Mouse (Mus musculus): ENCODE results near the gene Hist4h4.

The Hist4h4 gene

DNA sequence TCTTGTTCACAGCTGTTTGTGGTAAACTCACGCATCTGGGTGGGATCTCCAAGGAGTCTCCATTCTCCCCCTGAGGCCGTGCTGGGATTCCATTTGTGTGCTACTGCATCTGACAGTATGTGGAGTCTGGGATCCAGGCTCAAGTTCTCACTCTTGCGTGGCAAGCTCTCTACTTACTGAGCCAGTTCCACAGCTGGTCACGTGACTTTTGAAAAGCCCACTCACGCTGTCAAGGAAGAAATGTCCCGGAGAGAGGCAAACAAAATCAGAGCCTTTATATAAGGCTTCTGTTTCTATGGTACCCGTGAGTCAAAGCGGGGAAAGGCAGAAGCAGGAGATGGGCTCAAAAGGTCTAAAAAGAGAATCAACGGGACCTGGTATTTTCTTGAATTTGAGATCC, 21.5 kb downstream of the Hist4h4 start:
- DNase-seq (ENCODE audit: low read depth, low spot score) = no peak

DNA sequence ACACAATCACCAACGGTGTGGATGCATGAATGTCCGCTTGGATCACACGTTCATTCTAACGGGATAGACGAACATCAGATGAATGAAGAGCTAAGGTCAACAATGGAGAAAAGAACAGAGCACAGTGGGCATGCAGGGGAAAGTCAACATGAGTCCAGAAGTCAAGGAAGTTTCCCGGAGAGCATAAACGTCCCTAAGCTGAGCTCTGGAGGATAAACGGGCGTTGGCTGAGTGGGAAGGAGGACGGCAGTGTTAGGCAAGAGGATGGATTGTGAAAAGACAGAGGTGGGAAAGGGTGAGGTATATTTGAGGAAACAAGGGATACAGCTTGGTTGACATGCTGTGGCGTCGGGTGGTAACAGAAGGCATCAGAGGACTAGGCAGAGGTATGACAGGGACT, 22.1 kb downstream of the Hist4h4 start:
- no peak for DNase-seq (ENCODE audit: low read depth, low spot score)

DNA sequence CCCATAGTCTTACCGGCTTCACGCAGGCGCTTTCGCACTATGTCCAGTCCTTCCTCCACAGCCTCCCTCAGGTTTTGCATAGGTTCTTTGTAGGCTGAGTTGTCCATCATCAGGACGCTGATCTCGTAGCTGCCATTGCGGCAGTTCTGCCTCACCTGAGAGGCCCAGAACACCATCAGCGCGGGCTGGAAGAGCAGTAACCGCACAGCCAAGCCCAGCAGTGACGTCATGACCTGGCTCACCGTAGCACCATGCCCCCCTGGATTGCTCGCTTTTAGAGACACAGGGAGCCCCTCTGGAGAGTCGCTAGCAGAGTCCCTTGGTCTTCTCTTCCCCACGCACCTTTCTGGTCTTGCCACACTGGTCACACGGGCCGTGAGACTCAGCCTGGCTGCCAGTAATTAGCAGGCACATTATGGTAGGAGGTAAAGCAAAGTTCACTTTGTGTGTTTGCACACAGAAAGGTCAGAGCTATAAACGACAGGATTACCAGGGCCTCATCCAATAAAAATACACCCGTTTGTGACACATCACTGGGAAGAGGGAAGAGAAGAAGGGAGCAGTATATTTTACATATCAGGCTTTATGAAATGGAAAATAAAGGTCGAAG, 22.7 kb downstream of the Hist4h4 start, which contains the start of gene Gucy2c:
Gene Gucy2c, minus strand, starts transcription at position 389 of the 610 bp plus-strand sequence.
- no peak for DNase-seq (ENCODE audit: low read depth, low spot score)

DNA sequence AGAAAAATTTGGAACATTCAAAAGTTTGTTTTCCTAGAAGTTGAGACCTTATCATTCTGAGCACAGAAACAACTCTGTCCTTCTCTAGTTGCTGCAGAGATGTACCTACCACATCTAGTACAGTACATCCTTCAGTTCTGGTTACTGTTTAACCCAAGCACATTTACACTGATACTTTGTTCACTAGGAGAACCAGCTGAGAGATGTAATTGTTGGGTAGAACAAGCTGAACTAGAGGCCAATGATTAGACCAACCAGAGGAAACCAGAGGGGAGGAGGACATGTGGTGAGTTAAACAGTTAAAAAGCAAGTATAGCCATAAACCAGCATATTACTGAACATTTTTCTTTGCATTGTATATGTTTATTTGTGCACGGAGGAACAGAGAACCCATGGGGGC, 27.8 kb downstream of the Hist4h4 start:
- no peak for DNase-seq (ENCODE audit: low read depth, low spot score)

DNA sequence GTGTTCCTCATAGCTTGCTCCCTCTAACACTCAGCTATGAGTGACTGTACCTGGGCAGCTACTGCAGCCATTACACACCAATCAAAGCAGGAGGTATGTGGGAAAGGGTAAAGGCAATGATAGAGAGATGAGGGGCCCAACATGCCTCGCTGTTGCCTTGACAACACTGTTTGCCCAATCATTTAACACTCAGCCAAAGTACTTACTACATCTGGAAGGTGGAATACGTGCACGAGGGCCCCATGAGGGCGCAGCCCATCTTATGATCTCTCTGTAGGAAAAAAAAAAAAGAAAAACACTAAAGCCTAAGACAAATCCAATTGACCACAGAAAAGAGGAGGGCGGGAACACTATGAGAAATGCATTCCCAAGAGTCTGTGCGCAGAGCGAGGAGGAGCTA, 34.4 kb downstream of the Hist4h4 start:
- no peak for DNase-seq (ENCODE audit: low read depth, low spot score)

DNA sequence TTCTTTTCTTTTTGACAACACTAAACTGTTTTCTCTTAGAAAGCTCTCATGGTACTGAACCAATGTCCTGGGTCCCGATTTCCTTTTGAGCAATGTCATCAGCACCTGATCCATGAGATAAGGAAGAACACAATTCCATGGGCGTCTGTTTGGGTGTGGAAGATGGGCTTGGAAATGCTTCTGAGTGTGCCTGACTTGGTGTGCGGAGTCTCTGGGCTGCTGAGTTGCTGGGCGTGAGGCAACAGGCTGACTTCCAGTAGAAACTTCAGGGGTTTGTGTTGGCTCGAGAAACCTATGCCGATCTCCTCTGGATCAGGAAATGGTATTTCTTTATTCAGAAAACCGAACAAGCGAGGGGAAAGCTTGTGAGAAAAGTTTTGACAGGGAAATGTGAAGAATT, 35.1 kb downstream of the Hist4h4 start:
- DNase-seq (ENCODE audit: low read depth, low spot score) = no peak

DNA sequence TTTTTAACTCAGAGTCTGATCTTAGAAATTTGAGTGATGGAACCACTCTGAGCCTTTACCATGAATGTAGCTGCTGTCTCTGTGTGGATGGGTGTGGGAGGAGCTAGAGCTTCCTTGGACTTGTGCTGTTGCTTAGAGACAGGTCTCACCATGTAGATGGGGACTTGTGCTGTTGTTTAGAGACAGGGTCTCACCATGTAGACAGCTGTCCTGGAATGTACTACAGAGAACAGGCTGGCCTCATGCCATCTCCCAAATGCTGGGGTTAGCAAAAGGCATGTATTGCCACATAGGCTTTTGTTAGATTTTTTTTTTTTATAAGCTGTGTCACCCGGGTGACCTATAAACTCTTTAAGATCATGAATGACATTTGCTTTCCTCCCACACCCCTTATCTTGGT, 40.3 kb downstream of the Hist4h4 start:
- no peak for DNase-seq (ENCODE audit: low read depth, low spot score)
